Mouse (Mus musculus): Measurements from ENCODE around the gene Afdn. TPM values are rescaled to one million over a fixed set of nuclear protein-coding genes. Genes with fewer than 3 reads are reported as not detected.
"Not testable (repeated sequence)": the region's sequence is repeated elsewhere in the genome, so short reads cannot be mapped to it uniquely, and the experiment has no call there.

Afdn gene
- polyA plus RNA-seq, 1 experiment from 2014 or later = 131 TPM

- no peak for ATAC-seq (ENCODE audit: low FRiP score, low read depth)
- Histone ChIP-seq H3K9me3 (no peaks in the 10 kb centered on the region), H3K4me2 (peak overlapping the region; percentile 77), H3K4me3 (peak overlapping the region; percentile 99), H3K27me3 (no peaks in the 10 kb centered on the region), H3K36me3 (no peaks in the 10 kb centered on the region), H3K9ac (peak overlapping the region; percentile 91), H3K27ac (replicated peaks) (peak overlapping the region; percentile 98), H3K4me1 (replicated peaks) (peaks cover 31% of the 10 kb centered on the region)
- WGBS = 49% methylated on average over 7 of the region's 7 CpGs
These were observed 1.8 kb upstream of the Afdn start for GRCm38 (mm10) chr17:13758586-13758985.

DNA sequence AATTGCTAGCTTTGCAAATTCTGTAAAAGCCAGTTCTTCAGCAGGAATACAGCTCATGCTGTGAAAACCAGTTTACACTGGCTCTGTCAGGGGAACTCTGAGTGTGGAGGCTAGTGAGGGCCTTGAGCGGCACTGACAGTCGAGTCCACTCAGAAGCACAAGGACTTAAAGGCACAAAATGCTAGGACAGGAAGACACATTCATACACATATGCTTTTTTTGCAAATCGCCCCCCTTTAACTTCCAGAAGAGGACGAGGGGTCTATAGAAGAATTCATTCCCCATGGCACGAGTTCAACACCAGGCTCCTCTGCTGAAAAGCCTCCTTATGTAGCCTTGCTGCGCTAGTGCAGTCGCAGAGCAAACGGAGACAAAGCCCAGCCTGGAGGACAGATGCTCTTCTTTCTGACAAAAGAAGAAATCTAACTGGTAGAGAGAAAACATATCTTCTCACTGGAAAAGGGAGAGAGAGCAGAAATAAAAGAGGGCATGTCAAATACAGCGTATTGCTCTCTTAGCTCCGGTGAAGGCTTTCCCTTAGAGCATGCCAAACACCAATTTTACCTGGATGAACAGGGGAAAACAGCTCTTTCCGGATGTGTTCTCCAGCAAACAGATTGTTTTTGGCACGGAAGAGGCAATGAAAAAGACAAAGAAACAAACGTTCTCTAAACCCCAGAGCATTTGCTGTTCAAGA, 1.0 kb upstream of the Afdn start:
- 4% methylated on average over 13 of the region's 13 CpGs for WGBS
- Histone ChIP-seq H3K36me3 (no peaks in the 10 kb centered on the region), H3K4me2 (peak overlapping the region; percentile 77), H3K4me1 (replicated peaks) (peaks cover 36% of the 10 kb centered on the region), H3K9ac (peak overlapping the region; percentile 91), H3K27me3 (no peaks in the 10 kb centered on the region), H3K27ac (replicated peaks) (peak overlapping the region; percentile 98), H3K4me3 (peak overlapping the region; percentile 99), H3K9me3 (no peaks in the 10 kb centered on the region)
- ATAC-seq (ENCODE audit: low FRiP score, low read depth) = no peak

GRCm38 (mm10) chr17:13760675-13761178, 388 bp downstream of the Afdn start:
- peak overlapping the region; percentile 99 for H3K4me3 ChIP-seq
- peaks cover 46% of the 10 kb centered on the region for H3K4me1 ChIP-seq (replicated peaks)
- under 1% methylated on average over 52 of the region's 72 CpGs for WGBS
- peak overlapping the region; percentile 77 for H3K4me2 ChIP-seq
- peak overlapping the region; percentile 98 for H3K27ac ChIP-seq (replicated peaks)
- no peaks in the 10 kb centered on the region for H3K27me3 ChIP-seq
- no peak; the same call in none of the 2 replicates for ATAC-seq (ENCODE audit: low FRiP score, low read depth)
- no peaks in the 10 kb centered on the region for H3K9me3 ChIP-seq
- no peaks in the 10 kb centered on the region for H3K36me3 ChIP-seq
- peak overlapping the region; percentile 91 for H3K9ac ChIP-seq

DNA sequence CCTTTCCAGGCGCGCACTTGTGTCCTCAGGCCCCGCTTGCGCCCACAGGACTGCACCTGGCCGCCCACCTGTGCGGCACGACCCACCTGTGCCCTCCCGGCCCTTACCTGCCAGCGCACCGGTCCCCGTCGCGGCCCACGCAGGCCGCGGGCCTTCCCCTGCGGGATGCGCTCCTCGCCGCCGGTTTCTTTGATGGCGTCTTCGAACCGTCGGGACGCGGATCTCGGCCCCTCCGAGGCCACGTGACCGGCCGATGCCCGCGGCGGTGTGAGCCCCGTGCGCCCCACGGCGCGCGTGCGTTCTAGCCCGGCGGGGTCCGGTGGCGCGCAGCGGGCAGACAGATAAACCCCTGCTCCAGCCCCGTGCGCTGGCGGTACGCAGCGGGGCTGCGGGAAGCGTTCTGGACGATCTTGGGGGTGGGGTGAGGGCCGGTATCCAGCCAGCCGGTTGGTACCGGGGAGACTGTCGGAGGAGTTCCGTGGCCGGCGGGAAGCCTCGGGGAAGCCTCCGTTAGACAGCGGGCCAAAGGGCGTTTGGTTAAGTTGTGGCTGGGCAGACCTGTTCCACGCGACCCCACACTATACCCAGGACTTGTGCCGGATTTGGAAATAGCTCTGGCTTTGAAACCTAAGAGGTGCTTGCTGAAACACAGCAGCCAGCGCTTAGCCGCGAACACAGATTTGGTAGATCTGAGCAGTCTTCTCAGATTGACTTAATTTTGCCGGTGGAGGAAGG, 1.0 kb downstream of the Afdn start, which contains the start of gene Tcte2:
TSS of gene Tcte2 (minus strand) at position 647 of the 735 bp plus-strand sequence.
- under 1% methylated on average over 71 of the region's 74 CpGs for WGBS
- Histone ChIP-seq H3K4me1 (replicated peaks) (peaks cover 46% of the 10 kb centered on the region), H3K9ac (peak within 1 kb of the TSS; percentile 91), H3K27me3 (no peaks in the 10 kb centered on the region), H3K4me3 (peak within 1 kb of the TSS; percentile 99), H3K36me3 (no peaks in the 10 kb centered on the region), H3K27ac (replicated peaks) (peak within 1 kb of the TSS; percentile 98), H3K9me3 (no peaks in the 10 kb centered on the region), H3K4me2 (peak within 1 kb of the TSS; percentile 77)
- peak; percentile 55 for ATAC-seq (ENCODE audit: low FRiP score, low read depth)

GRCm38 (mm10) chr17:13763819-13764218, 3.5 kb downstream of the Afdn start:
- Histone ChIP-seq H3K9me3 (no peaks in the 10 kb centered on the region), H3K27ac (replicated peaks) (no peak overlapping the region), H3K4me1 (replicated peaks) (peaks cover 30% of the 10 kb centered on the region), H3K4me2 (no peak overlapping the region), H3K36me3 (no peaks in the 10 kb centered on the region), H3K9ac (no peak overlapping the region), H3K27me3 (no peaks in the 10 kb centered on the region), H3K4me3 (no peak overlapping the region)
- ATAC-seq (ENCODE audit: low FRiP score, low read depth) = no peak
- WGBS = 75% methylated on average over 1 of the region's 1 CpGs

DNA sequence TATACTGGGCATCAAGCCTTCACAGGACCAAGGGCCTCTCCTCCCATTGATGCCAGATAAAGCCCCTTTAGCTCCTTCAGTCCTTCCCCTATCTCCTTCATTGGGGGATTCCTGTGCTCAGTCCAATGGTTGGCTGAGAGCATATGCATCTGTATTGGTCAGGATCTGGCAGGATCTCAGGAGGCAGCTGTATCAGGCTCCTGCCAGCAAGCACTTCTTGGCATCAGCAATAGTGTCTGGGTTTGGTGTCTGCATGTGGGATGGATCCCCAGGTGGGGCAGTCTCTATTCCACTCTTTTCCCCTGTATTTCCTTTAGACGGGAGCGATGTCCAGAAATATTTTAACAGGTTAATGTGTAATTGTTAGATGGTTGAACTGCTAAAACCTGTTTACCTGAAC, 4.6 kb downstream of the Afdn start:
- not testable (repeated sequence) for H3K36me3 ChIP-seq; H3K27me3 ChIP-seq; H3K9ac ChIP-seq; H3K27ac ChIP-seq (replicated peaks); H3K4me2 ChIP-seq; H3K9me3 ChIP-seq; ATAC-seq (ENCODE audit: low FRiP score, low read depth); H3K4me3 ChIP-seq
- H3K4me1 ChIP-seq (replicated peaks) = peaks cover 30% of the 10 kb centered on the region
- 85% methylated on average over 2 of the region's 2 CpGs for WGBS

DNA sequence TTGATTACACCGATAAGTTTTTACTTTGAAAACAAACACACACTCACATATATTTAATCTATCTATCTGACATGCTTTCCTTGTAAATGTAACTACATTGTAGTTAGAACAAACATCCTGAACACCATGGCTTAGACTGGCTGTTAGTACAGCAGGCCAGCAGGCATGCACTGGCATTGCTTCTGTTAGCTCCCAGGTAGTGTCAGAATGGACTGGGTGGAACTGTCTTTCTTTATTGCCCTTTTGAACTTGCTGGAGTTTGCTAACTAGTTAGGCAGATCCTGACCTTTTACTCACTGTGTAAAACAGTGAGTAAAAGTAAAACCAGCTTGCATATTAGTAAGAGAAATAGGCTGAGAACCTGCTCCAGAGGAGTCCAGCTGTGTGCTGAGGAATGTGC, 8.2 kb downstream of the Afdn start:
- Histone ChIP-seq H3K27ac (replicated peaks) (no peak overlapping the region), H3K4me2 (no peak overlapping the region), H3K9me3 (no peaks in the 10 kb centered on the region), H3K9ac (no peak overlapping the region), H3K4me3 (no peak overlapping the region), H3K27me3 (no peaks in the 10 kb centered on the region), H3K36me3 (no peaks in the 10 kb centered on the region), H3K4me1 (replicated peaks) (peaks cover 15% of the 10 kb centered on the region)
- ATAC-seq (ENCODE audit: low FRiP score, low read depth) = no peak
- WGBS = 96% methylated on average over 1 of the region's 1 CpGs

DNA sequence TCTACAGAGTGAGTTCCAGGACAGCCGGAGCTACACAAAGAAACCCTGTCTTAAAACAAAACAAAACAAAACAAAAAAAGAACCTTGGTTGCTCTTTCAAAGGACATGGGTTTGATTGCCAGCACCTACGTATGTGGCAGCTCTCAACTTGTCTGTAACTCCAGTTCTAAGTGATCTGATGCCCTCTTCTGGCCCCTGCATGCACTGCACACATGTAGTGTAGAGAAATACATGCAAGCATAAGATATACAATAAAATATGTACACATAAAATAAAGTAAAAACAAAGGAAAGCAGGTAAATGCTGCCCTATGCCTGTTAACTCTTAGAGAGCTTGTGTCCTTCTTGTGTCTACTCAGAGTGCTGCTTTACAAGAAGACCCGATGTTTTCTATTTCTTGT, 8.9 kb downstream of the Afdn start:
- no peak overlapping the region for H3K4me3 ChIP-seq
- H3K9me3 ChIP-seq = no peaks in the 10 kb centered on the region
- no peak overlapping the region for H3K4me2 ChIP-seq
- 93% methylated on average over 3 of the region's 3 CpGs for WGBS
- no peaks in the 10 kb centered on the region for H3K36me3 ChIP-seq
- ATAC-seq (ENCODE audit: low FRiP score, low read depth) = no peak
- peaks cover 10% of the 10 kb centered on the region for H3K4me1 ChIP-seq (replicated peaks)
- H3K27me3 ChIP-seq = no peaks in the 10 kb centered on the region
- no peak overlapping the region for H3K9ac ChIP-seq
- no peak overlapping the region for H3K27ac ChIP-seq (replicated peaks)

GRCm38 (mm10) chr17:13777676-13778075, 17.3 kb downstream of the Afdn start:
- no peaks in the 10 kb centered on the region for H3K27me3 ChIP-seq
- H3K4me1 ChIP-seq (replicated peaks) = no peaks in the 10 kb centered on the region
- no peak overlapping the region for H3K4me2 ChIP-seq
- no peak for ATAC-seq (ENCODE audit: low FRiP score, low read depth)
- no peak overlapping the region for H3K4me3 ChIP-seq
- H3K9me3 ChIP-seq = no peaks in the 10 kb centered on the region
- no peak overlapping the region for H3K27ac ChIP-seq (replicated peaks)
- 81% methylated on average over 2 of the region's 2 CpGs for WGBS
- H3K36me3 ChIP-seq = no peaks in the 10 kb centered on the region
- H3K9ac ChIP-seq = no peak overlapping the region

DNA sequence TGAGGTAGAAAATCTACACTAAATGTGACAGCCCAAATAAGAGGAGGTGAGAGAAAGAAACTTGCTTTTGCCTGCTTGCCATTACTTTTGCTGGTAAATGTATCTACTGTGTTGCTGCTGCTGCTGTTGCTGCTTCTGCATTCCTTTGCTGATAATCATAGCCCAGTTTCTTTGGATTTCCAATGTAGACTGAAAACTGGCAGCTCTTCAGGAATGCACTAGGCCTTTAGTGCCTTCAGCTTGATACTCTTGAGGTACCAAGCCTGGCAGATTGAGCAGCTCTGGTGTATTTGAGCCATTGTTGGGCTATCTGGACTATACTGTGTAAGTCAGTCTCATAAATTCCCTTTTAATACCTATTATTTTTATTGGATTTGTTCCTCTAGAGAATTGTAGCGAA, 18.5 kb downstream of the Afdn start:
- WGBS = 89% methylated on average over 1 of the region's 1 CpGs
- no peak overlapping the region for H3K9ac ChIP-seq
- H3K4me1 ChIP-seq (replicated peaks) = peaks cover 4% of the 10 kb centered on the region
- ATAC-seq (ENCODE audit: low FRiP score, low read depth) = no peak
- no peak overlapping the region for H3K27ac ChIP-seq (replicated peaks)
- H3K4me2 ChIP-seq = no peak overlapping the region
- H3K9me3 ChIP-seq = no peaks in the 10 kb centered on the region
- H3K4me3 ChIP-seq = no peak overlapping the region
- H3K27me3 ChIP-seq = no peaks in the 10 kb centered on the region
- H3K36me3 ChIP-seq = no peaks in the 10 kb centered on the region

DNA sequence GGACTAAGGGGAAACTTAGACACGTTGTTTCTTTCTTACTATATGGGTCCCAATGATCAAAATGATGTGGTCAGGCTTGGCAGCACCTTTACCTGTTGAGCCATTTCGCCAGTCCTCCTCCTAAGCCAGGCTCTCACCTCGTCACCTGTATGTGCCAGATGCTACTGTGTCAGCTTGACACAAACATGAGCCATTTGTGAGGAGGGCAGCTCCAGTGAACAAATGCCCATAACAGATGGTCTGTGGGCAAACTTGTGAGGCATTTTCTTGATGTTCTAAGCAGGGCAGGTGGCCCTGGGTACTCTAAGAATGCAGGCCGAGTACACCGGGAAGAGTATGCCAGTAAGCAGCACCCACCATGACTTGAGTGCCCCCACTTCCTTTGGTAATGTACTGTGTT, 21.6 kb downstream of the Afdn start:
- no peak overlapping the region for H3K4me3 ChIP-seq
- no peak overlapping the region for H3K9ac ChIP-seq
- H3K27me3 ChIP-seq = no peaks in the 10 kb centered on the region
- H3K4me1 ChIP-seq (replicated peaks) = peaks cover 8% of the 10 kb centered on the region
- H3K9me3 ChIP-seq = no peaks in the 10 kb centered on the region
- no peaks in the 10 kb centered on the region for H3K36me3 ChIP-seq
- H3K27ac ChIP-seq (replicated peaks) = no peak overlapping the region
- 0 out of 2 replicates have a peak, but pooled peaks have one; percentile 48 for ATAC-seq (ENCODE audit: low FRiP score, low read depth)
- H3K4me2 ChIP-seq = no peak overlapping the region
- WGBS = 83% methylated on average over 5 of the region's 5 CpGs

- ATAC-seq (ENCODE audit: low FRiP score, low read depth) = 0 out of 2 replicates have a peak, but pooled peaks have one; percentile 17
- no peaks in the 10 kb centered on the region for H3K36me3 ChIP-seq
- H3K9ac ChIP-seq = no peak overlapping the region
- no peaks in the 10 kb centered on the region for H3K9me3 ChIP-seq
- 86% methylated on average over 1 of the region's 1 CpGs for WGBS
- H3K4me2 ChIP-seq = no peak overlapping the region
- H3K4me1 ChIP-seq (replicated peaks) = peaks cover 8% of the 10 kb centered on the region
- no peak overlapping the region for H3K4me3 ChIP-seq
- no peaks in the 10 kb centered on the region for H3K27me3 ChIP-seq
- no peak overlapping the region for H3K27ac ChIP-seq (replicated peaks)
These were observed 23.1 kb downstream of the Afdn start for GRCm38 (mm10) chr17:13783469-13783868.

Data from hindbrain, embryonic 15.5 days (tissue).